Mouse (Mus musculus) cerebellum, adult 9-11 months (tissue): ENCODE results near the gene Olfr159.

ENCODE experiments used
- DNase-seq: peaks from one replicate; pipeline ENCODE4 v3.0.0; 2022

The Olfr159 gene

GRCm38 (mm10) chr4:43729126-43729525, 41.7 kb downstream of the Olfr159 start:
- DNase-seq = no peak

- no peak for DNase-seq
These were observed 42.2 kb downstream of the Olfr159 start for GRCm38 (mm10) chr4:43728576-43728954.

- DNase-seq = no peak
These were observed 42.9 kb downstream of the Olfr159 start for GRCm38 (mm10) chr4:43727718-43728575.

- DNase-seq = no peak
These were observed 43.8 kb downstream of the Olfr159 start, which contains the start of gene Hrct1 for GRCm38 (mm10) chr4:43726995-43727394. Gene Hrct1 (plus strand): TSS chr4:43727188.

GRCm38 (mm10) chr4:43726228-43726993, 44.4 kb downstream of the Olfr159 start:
- no peak for DNase-seq

GRCm38 (mm10) chr4:43724764-43725163, 46.0 kb downstream of the Olfr159 start:
- DNase-seq = no peak

GRCm38 (mm10) chr4:43722191-43722590, 48.6 kb downstream of the Olfr159 start:
- no peak for DNase-seq

GRCm38 (mm10) chr4:43720491-43721228, 50.1 kb downstream of the Olfr159 start:
- no peak for DNase-seq
